Comparison of ENCODE assay signal across 8 mouse cellular contexts in genomic region chr9:65140936-65141305, GRCm38 (mm10). TPM values are rescaled to one million over a fixed set of nuclear protein-coding genes. Genes with fewer than 3 reads are reported as not detected.
DNase-seq lines count a peak whose midpoint lies in the region; ATAC-seq and TF ChIP-seq lines count a peak whose summit lies in the region.

Gene Igdcc3 (plus strand): TSS chr9:65141189.

- H3K4me1 ChIP-seq in forebrain, embryonic 11.5 days (replicated peaks; ENCODE audit: control insufficient read depth, insufficient read depth, low read length) = peaks cover 22% of the 10 kb centered on the region; the same call in 1 of the 2 replicates
- peaks cover 17% of the 10 kb centered on the region for H3K4me1 ChIP-seq in intestine, embryonic 15.5 days (replicated peaks)
- peaks cover 8% of the 10 kb centered on the region; the same call in 1 of the 2 replicates for H3K4me1 ChIP-seq in lung, postnatal 0 days (ENCODE audit: insufficient read depth, low read depth, low read length)
- H3K4me1 ChIP-seq in small intestine, adult 2 months (ENCODE audit: control insufficient read depth, insufficient read depth, insufficient read length, low read length) = no peaks in the 10 kb centered on the region

- H3K4me2 ChIP-seq in forebrain, embryonic 11.5 days (ENCODE audit: low read depth, low read length, severe bottlenecking) = peak within 1 kb of the TSS; percentile 83
- H3K4me2 ChIP-seq in intestine, embryonic 15.5 days (replicated peaks) = peak within 1 kb of the TSS; percentile 100
- H3K4me2 ChIP-seq in lung, postnatal 0 days (replicated peaks; ENCODE audit: low read depth, low read length) = peak within 1 kb of the TSS; percentile 100

- peak within 1 kb of the TSS; percentile 97 for H3K4me3 ChIP-seq in forebrain, embryonic 11.5 days (ENCODE audit: low read depth, low read length)
- peak within 1 kb of the TSS; percentile 75 for H3K4me3 ChIP-seq in intestine, embryonic 15.5 days (replicated peaks)
- H3K4me3 ChIP-seq in lung, postnatal 0 days (ENCODE audit: low read depth, low read length) = peak within 1 kb of the TSS; percentile 61
- H3K4me3 ChIP-seq in small intestine, adult 2 months (ENCODE audit: low read depth, low read length) = peak within 1 kb of the TSS; percentile 54

- TF ChIP-seq EP300 in lung, postnatal 0 days (IDR thresholded peaks at IDR 0.05) = no peak

- under 1% methylated on average over 40 of the region's 48 CpGs for WGBS in forebrain, embryonic 11.5 days
- WGBS in intestine, embryonic 15.5 days = under 1% methylated on average over 24 of the region's 48 CpGs
- WGBS in lung, postnatal 0 days = under 1% methylated on average over 33 of the region's 48 CpGs
- 2% methylated on average over 39 of the region's 48 CpGs for WGBS in small intestine, adult 2 months

- peak; percentile 81 for ATAC-seq in forebrain, embryonic 11.5 days (replicated peaks; ENCODE audit: low FRiP score)
- ATAC-seq in intestine, embryonic 15.5 days = peak; percentile 83
- peak; percentile 72 for ATAC-seq in lung, postnatal 0 days

- TF ChIP-seq CTCF in lung, postnatal 0 days (IDR thresholded peaks at IDR 0.05) = no peak
- TF ChIP-seq CTCF in small intestine, adult 2 months (IDR thresholded peaks at IDR 0.05; ENCODE audit: extremely low read depth, insufficient read length, insufficient replicate concordance, low read depth, low read length) = no peak

- peak within 1 kb of the TSS; percentile 99 for H3K9ac ChIP-seq in forebrain, embryonic 11.5 days (ENCODE audit: low read length)
- H3K9ac ChIP-seq in intestine, embryonic 15.5 days = peak within 1 kb of the TSS; percentile 74
- peak within 1 kb of the TSS; percentile 42 for H3K9ac ChIP-seq in lung, postnatal 0 days (replicated peaks; ENCODE audit: low read depth)

- peak; percentile 61 to 75 for DNase-seq in layer of hippocampus, postnatal 10 days (ENCODE audit: low spot score in 2 of 2)
- DNase-seq in layer of hippocampus, adult 8-10 months (ENCODE audit: low spot score in 2 of 2) = no peak
- DNase-seq in adrenal gland, adult 2 months = peak; percentile 72
- peak; percentile 94 for DNase-seq in forebrain, embryonic 11.5 days (ENCODE audit: low spot score)
- peak; percentile 43 for DNase-seq in lung, postnatal 0 days (ENCODE audit: low spot score)
- no peak for DNase-seq in thymus, postnatal 36 days

- peaks cover 8% of the 10 kb centered on the region for H3K36me3 ChIP-seq in forebrain, embryonic 11.5 days (ENCODE audit: control insufficient read depth, insufficient read depth, low read length)
- no peaks in the 10 kb centered on the region for H3K36me3 ChIP-seq in intestine, embryonic 15.5 days
- no peaks in the 10 kb centered on the region for H3K36me3 ChIP-seq in lung, postnatal 0 days (ENCODE audit: insufficient read depth, low read length)
- no peaks in the 10 kb centered on the region for H3K36me3 ChIP-seq in small intestine, adult 2 months (ENCODE audit: control insufficient read depth, insufficient read depth, low read length)

- peak within 1 kb of the TSS; percentile 95 for H3K27ac ChIP-seq in forebrain, embryonic 11.5 days (ENCODE audit: low read depth, low read length)
- H3K27ac ChIP-seq in intestine, embryonic 15.5 days = peak within 1 kb of the TSS; percentile 73
- 0 out of 2 replicates have a peak within 1 kb of the TSS, but pooled peaks have one; percentile 20 for H3K27ac ChIP-seq in lung, postnatal 0 days (ENCODE audit: low read length)
- no peak within 1 kb of the TSS for H3K27ac ChIP-seq in small intestine, adult 2 months (ENCODE audit: insufficient read depth, low read depth, low read length)

- no peaks in the 10 kb centered on the region for H3K27me3 ChIP-seq in forebrain, embryonic 11.5 days (ENCODE audit: control insufficient read depth, insufficient read depth, low read length)
- peaks cover 6% of the 10 kb centered on the region; the same call in 1 of the 2 replicates for H3K27me3 ChIP-seq in intestine, embryonic 15.5 days (replicated peaks)
- H3K27me3 ChIP-seq in lung, postnatal 0 days (replicated peaks; ENCODE audit: insufficient read depth, low read length) = 0 out of 2 replicates have a peak, but pooled peaks cover 5% of the 10 kb centered on the region
- H3K27me3 ChIP-seq in small intestine, adult 2 months (ENCODE audit: control insufficient read depth, insufficient read depth, low read length) = peaks cover 37% of the 10 kb centered on the region

- no peaks in the 10 kb centered on the region for H3K9me3 ChIP-seq in forebrain, embryonic 11.5 days (ENCODE audit: control insufficient read depth, low read length)
- H3K9me3 ChIP-seq in intestine, embryonic 15.5 days = no peaks in the 10 kb centered on the region
- H3K9me3 ChIP-seq in lung, postnatal 0 days (ENCODE audit: low read length) = no peaks in the 10 kb centered on the region

- TF ChIP-seq POLR2A in small intestine, adult 2 months (IDR thresholded peaks at IDR 0.05; ENCODE audit: low read depth, low read length) = no peak

RNA-seq across cellular contexts. Expression of gene Igdcc3, which starts in this region (rescaled TPM):
- total RNA-seq in layer of hippocampus, postnatal 10 days (2021) = 1 to 10 TPM; 5.4 to 7.1 TPM
- 1 to 10 TPM; 2.3 to 3.2 (median 2.5) TPM for total RNA-seq in layer of hippocampus, adult 8-10 months (2022)
- total RNA-seq in adrenal gland, adult 2 months (2021) = 1 to 10 TPM; 1.1 to 1.4 TPM
- 2.6 and 4.8 TPM in 2 replicates for polyA plus RNA-seq in adrenal gland, adult 2 months (2012; rRNA removed)
- 81.2 and 83.8 TPM in 2 replicates for polyA plus RNA-seq in forebrain, embryonic 11.5 days (2014; fragmentation: Nextera tagmentation; extraction: Ambion mirVana)
- polyA plus RNA-seq in intestine, embryonic 15.5 days (2015; fragmentation: Nextera tagmentation; extraction: Ambion mirVana) = 0.99 and 1.4 TPM in 2 replicates
- 0.33 and 0.67 TPM in 2 replicates for polyA plus RNA-seq in lung, postnatal 0 days (2015; fragmentation: Nextera tagmentation; extraction: Ambion mirVana)
- 0.06 TPM in 1 of 2 replicates, not detected in the other for polyA plus RNA-seq in small intestine, adult 2 months (2012; rRNA removed)

Comparison
In these comparisons a context has a peak if more than half of its experiments do, and no peak if none do; other contexts are left out.
1. RNA of gene Igdcc3 (polyA plus RNA-seq): 81.2 to 83.8 TPM in forebrain, embryonic 11.5 days; 2.6 to 4.8 TPM in adrenal gland, adult 2 months, 0.99 to 1.4 TPM in intestine, embryonic 15.5 days, 0.33 to 0.67 TPM in lung, postnatal 0 days and 0.06 TPM in small intestine, adult 2 months; every median in the first group is over 10 times any median in the second.
2. DNase-seq: peak in layer of hippocampus, postnatal 10 days (2 of 2), adrenal gland, adult 2 months (single experiment) and forebrain, embryonic 11.5 days (single experiment); none in layer of hippocampus, adult 8-10 months (0 of 2) and thymus, postnatal 36 days (0 of 2).
3. Peak in DNase-seq, ATAC-seq, H3K4me3 ChIP-seq, H3K27ac ChIP-seq, H3K9ac ChIP-seq and H3K4me2 ChIP-seq in lung, postnatal 0 days; RNA of the gene not detected or under 1 TPM.
4. H3K9ac ChIP-seq: peak in every context shown above with its lines; median percentile 99 in forebrain, embryonic 11.5 days; 74 in intestine, embryonic 15.5 days; 42 in lung, postnatal 0 days.
5. Peak in every context shown above with its lines, with median percentiles within 50 percentile points of each other: ATAC-seq, H3K4me2 ChIP-seq and H3K4me3 ChIP-seq.